Comparison of ENCODE assay signal across 9 mouse cellular contexts in genomic region chr3:82357340-82357739, GRCm38 (mm10). TPM values are rescaled to one million over a fixed set of nuclear protein-coding genes. Genes with fewer than 3 reads are reported as not detected.
DNase-seq lines count a peak whose midpoint lies in the region; ATAC-seq and TF ChIP-seq lines count a peak whose summit lies in the region.
"Had no signal": no experiment of that assay in that cellular context is flagged by ENCODE, and none has a peak within 500 bp of the region (broad histone marks: within the 10 kb centered on the region; RNA-seq: fewer than 3 reads in every experiment).

No protein-coding gene starts in this region.

- H3K9ac ChIP-seq in hindbrain, embryonic 14.5 days: peak overlapping the region; percentile 79
- peak overlapping the region; percentile 44; the same call in 1 of the 2 replicates for H3K9ac ChIP-seq in midbrain, embryonic 13.5 days (replicated peaks)

- peak overlapping the region; percentile 55 for H3K4me2 ChIP-seq in hindbrain, embryonic 14.5 days (replicated peaks)
- H3K4me2 ChIP-seq in midbrain, embryonic 13.5 days (replicated peaks): peak overlapping the region; percentile 51

- peak overlapping the region; percentile 4; the same call in 1 of the 2 replicates for H3K27ac ChIP-seq in kidney, adult 2 months (ENCODE audit: insufficient read depth, low read depth, low read length)
- H3K27ac ChIP-seq in cortical plate, adult 2 months (ENCODE audit: insufficient read depth, low read length): no peak overlapping the region
- peak overlapping the region; percentile 77 for H3K27ac ChIP-seq in hindbrain, embryonic 14.5 days
- peak overlapping the region; percentile 73 for H3K27ac ChIP-seq in midbrain, embryonic 13.5 days

- peak overlapping the region; percentile 56 for H3K4me3 ChIP-seq in kidney, adult 2 months (ENCODE audit: insufficient read depth, low read depth, low read length)
- peak overlapping the region; percentile 31 for H3K4me3 ChIP-seq in cortical plate, adult 2 months (ENCODE audit: insufficient read depth, low read length)
- H3K4me3 ChIP-seq in hindbrain, embryonic 14.5 days (replicated peaks; ENCODE audit: low read length): peak overlapping the region; percentile 93
- peak overlapping the region; percentile 66 for H3K4me3 ChIP-seq in midbrain, embryonic 13.5 days (replicated peaks)

- no peak for TF ChIP-seq POLR2A in kidney, adult 2 months (IDR thresholded peaks at IDR 0.05; ENCODE audit: low read depth, low read length)
- no peak for TF ChIP-seq POLR2A in cortical plate, adult 2 months (IDR thresholded peaks at IDR 0.05; ENCODE audit: extremely low read depth, insufficient read depth, low read length)

- H3K36me3 ChIP-seq in kidney, adult 2 months (ENCODE audit: control insufficient read depth, insufficient read depth, low read length): no peaks in the 10 kb centered on the region
- peaks cover 12% of the 10 kb centered on the region; the same call in 1 of the 2 replicates for H3K36me3 ChIP-seq in hindbrain, embryonic 14.5 days (replicated peaks; ENCODE audit: control insufficient read depth, insufficient read depth)
- peaks cover 11% of the 10 kb centered on the region; the same call in 1 of the 2 replicates for H3K36me3 ChIP-seq in midbrain, embryonic 13.5 days

- 7% methylated on average over 5 of the region's 5 CpGs for WGBS in kidney, adult 2 months
- WGBS in hindbrain, embryonic 14.5 days: 3% methylated on average over 5 of the region's 5 CpGs
- WGBS in midbrain, embryonic 13.5 days: 6% methylated on average over 5 of the region's 5 CpGs

- no peak for DNase-seq in kidney, adult 2 months
- DNase-seq in kidney, adult 8-10 months: no peak
- no peak for DNase-seq in hindbrain, embryonic 14.5 days (ENCODE audit: low spot score)
- no peak for DNase-seq in right cerebral cortex, postnatal 4 days
- DNase-seq in frontal cortex, postnatal 14 days (ENCODE audit: low spot score in 2 of 2): no peak

- peak; percentile 14; the same call in 1 of the 2 replicates for ATAC-seq in hindbrain, embryonic 14.5 days (ENCODE audit: low FRiP score)
- peak; percentile 43 for ATAC-seq in midbrain, embryonic 13.5 days
- ATAC-seq in megakaryocyte progenitor cell, adult 5-6 weeks (replicated peaks; ENCODE audit: poor library complexity): no peak

- TF ChIP-seq CTCF in kidney, adult 2 months (conservative IDR thresholded peaks at IDR 0.05; ENCODE audit: insufficient read depth, insufficient read length, low read depth, low read length): no peak
- TF ChIP-seq CTCF in cortical plate, adult 2 months (IDR thresholded peaks at IDR 0.05; ENCODE audit: extremely low read depth, insufficient read depth, low read length): no peak

- no peaks in the 10 kb centered on the region for H3K9me3 ChIP-seq in hindbrain, embryonic 14.5 days (ENCODE audit: control insufficient read depth, low read length)
- no peaks in the 10 kb centered on the region for H3K9me3 ChIP-seq in midbrain, embryonic 13.5 days

- H3K4me1 ChIP-seq in kidney, adult 2 months (ENCODE audit: control insufficient read depth, insufficient read depth, low read length): peaks cover 3% of the 10 kb centered on the region; the same call in 1 of the 2 replicates
- H3K4me1 ChIP-seq in cortical plate, adult 2 months (ENCODE audit: control insufficient read depth, insufficient read depth, low read length): peaks cover 2% of the 10 kb centered on the region
- H3K4me1 ChIP-seq in hindbrain, embryonic 14.5 days (replicated peaks; ENCODE audit: control insufficient read depth, insufficient read depth, low read length): peaks cover 8% of the 10 kb centered on the region
- H3K4me1 ChIP-seq in midbrain, embryonic 13.5 days (replicated peaks): peaks cover 9% of the 10 kb centered on the region

- H3K27me3 ChIP-seq in kidney, adult 2 months (replicated peaks; ENCODE audit: control insufficient read depth, insufficient read depth, low read length): no peaks in the 10 kb centered on the region
- no peaks in the 10 kb centered on the region for H3K27me3 ChIP-seq in hindbrain, embryonic 14.5 days (ENCODE audit: control insufficient read depth, insufficient read depth, low read length)
- H3K27me3 ChIP-seq in midbrain, embryonic 13.5 days: no peaks in the 10 kb centered on the region

RNA-seq across cellular contexts. Expression of gene Map9, which starts 0.5 kb away (rescaled TPM):
- polyA plus RNA-seq in kidney, adult 2 months (2012; rRNA removed): 1.2 TPM in 2 replicates
- polyA plus RNA-seq in cortical plate, adult 2 months (2012; rRNA removed): 37.4 and 40.2 TPM in 2 replicates
- 68.3 and 96.6 TPM in 2 replicates for polyA plus RNA-seq in hindbrain, embryonic 14.5 days (2014; fragmentation: Nextera tagmentation; extraction: Ambion mirVana)
- 50.8 and 57.6 TPM in 2 replicates for polyA plus RNA-seq in midbrain, embryonic 13.5 days (2015; fragmentation: Nextera tagmentation; extraction: Ambion mirVana)
- 0.59 and 0.69 TPM in 2 replicates for total RNA-seq in megakaryocyte progenitor cell, adult 5-6 weeks (2015)
- 0.29 and 0.64 TPM in 2 replicates for total RNA-seq in megakaryocyte progenitor cell, adult 5-6 weeks (2017)
- total RNA-seq: MEL had no signal

Comparison
In these comparisons a context has a peak if more than half of its experiments do, and no peak if none do; other contexts are left out.
1. H3K4me3 ChIP-seq: peak in every context shown above with its lines; median percentile 93 in hindbrain, embryonic 14.5 days; 66 in midbrain, embryonic 13.5 days; 56 in kidney, adult 2 months; 31 in cortical plate, adult 2 months.
2. RNA of gene Map9, which starts 0.5 kb away (polyA plus RNA-seq): 68.3 to 96.6 TPM in hindbrain, embryonic 14.5 days, 50.8 to 57.6 TPM in midbrain, embryonic 13.5 days and 37.4 to 40.2 TPM in cortical plate, adult 2 months; 1.2 TPM in kidney, adult 2 months; every median in the first group is over 10 times any median in the second.